Mouse (Mus musculus) CH12.LX (cell line): Measurements from ENCODE around the gene Ifit1bl2.

Experiments
- BHLHE40 ChIP-seq: IDR thresholded peaks from 2 replicates; pipeline ENCODE4 v1.6.1; 2011; ENCODE audit warnings: mild to moderate bottlenecking, low read depth, low read length, improper control_type of control experiment
- CHD1 ChIP-seq: IDR thresholded peaks from 2 replicates; pipeline ENCODE4 v1.6.1; 2012; ENCODE audit warnings: low read depth, low read length, improper control_type of control experiment, inconsistent platforms
- CTCF ChIP-seq, 2 experiments: IDR thresholded peaks in 1 of 2; conservative IDR thresholded peaks in 1 of 2; 2 replicates each; pipeline ENCODE4 v1.5.1; 2011 to 2012; ENCODE audit warnings: low read depth in 2 of 2, low read length in 2 of 2, improper control_type of control experiment in 1 of 2, inconsistent platforms in 1 of 2, mild to moderate bottlenecking in 1 of 2, moderate library complexity in 1 of 2
- EP300 ChIP-seq: IDR thresholded peaks from 2 replicates; pipeline ENCODE4 v1.6.1; 2011; ENCODE audit warnings: low read length, improper control_type of control experiment
- MXI1 ChIP-seq: IDR thresholded peaks from 2 replicates; pipeline ENCODE4 v1.6.1; 2011; ENCODE audit warnings: mild to moderate bottlenecking, low read depth, low read length, improper control_type of control experiment
- NELFE ChIP-seq: IDR thresholded peaks from 2 replicates; pipeline ENCODE4 v1.6.1; 2011; ENCODE audit warnings: low read depth, low read length, improper control_type of control experiment
- POLR2A ChIP-seq: IDR thresholded peaks from 2 replicates; pipeline ENCODE4 v1.6.1; 2011; ENCODE audit warnings: low read depth, mild to moderate bottlenecking, improper control_type of control experiment, low read length
- SMC3 ChIP-seq: IDR thresholded peaks from 2 replicates; pipeline ENCODE4 v1.6.1; 2011; ENCODE audit warnings: low read depth, low read length, improper control_type of control experiment
- TBP ChIP-seq: conservative IDR thresholded peaks from 2 replicates; pipeline ENCODE4 v1.6.1; 2011; ENCODE audit warnings: low read depth, low read length, improper control_type of control experiment
- TCF12 ChIP-seq: IDR thresholded peaks from 2 replicates; pipeline ENCODE4 v1.6.1; 2014; ENCODE audit warnings: low read depth, mild to moderate bottlenecking, inconsistent platforms, low read length, improper control_type of control experiment
- ZMIZ1 ChIP-seq: IDR thresholded peaks from 2 replicates; pipeline ENCODE4 v1.6.1; 2012; ENCODE audit warnings: low read depth, mild to moderate bottlenecking, inconsistent platforms, low read length, improper control_type of control experiment

DNA sequence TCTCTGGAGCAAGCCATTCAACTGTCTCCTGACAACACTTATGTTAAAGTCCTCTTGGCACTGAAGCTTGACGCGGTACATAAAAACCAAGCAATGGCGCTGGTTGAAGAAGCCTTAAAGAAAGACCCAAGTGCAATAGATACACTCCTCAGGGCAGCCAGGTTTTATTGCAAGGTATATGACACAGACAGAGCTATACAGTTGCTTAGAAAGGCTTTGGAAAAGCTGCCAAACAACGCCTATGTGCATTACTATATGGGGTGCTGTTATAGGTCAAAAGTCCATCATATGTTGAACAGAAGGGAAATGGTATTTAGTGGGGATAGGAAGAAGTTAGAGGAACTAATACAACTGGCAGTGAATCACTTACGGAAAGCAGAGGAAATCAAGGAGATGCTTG, 66.9 kb downstream of the Ifit1bl2 start:
- no peak for TF ChIP-seq ZMIZ1
- no peak for TF ChIP-seq TCF12
- no peak for TF ChIP-seq CTCF (conservative IDR thresholded peaks at IDR 0.05 in 1 of 2, IDR thresholded peaks at IDR 0.05 in 1 of 2; ENCODE audit: low read depth in 2 of 2, low read length in 2 of 2)
- no peak for TF ChIP-seq POLR2A
- TF ChIP-seq TBP = no peak
- TF ChIP-seq BHLHE40 = no peak
- TF ChIP-seq MXI1 = no peak
- no peak for TF ChIP-seq CHD1
- no peak for TF ChIP-seq EP300
- no peak for TF ChIP-seq NELFE
- no peak for TF ChIP-seq SMC3
